Mouse (Mus musculus) liver, embryonic 15.5 days (tissue): ENCODE measurements around the gene Tmem171. TPM values are rescaled to one million over a fixed set of nuclear protein-coding genes. Genes with fewer than 3 reads are reported as not detected.

Experiments
- ATAC-seq: fragments of 200-750 bp; cut with Nextera tagmentation; 2 replicates; pipeline ENCODE4 v1.8.0; 2017; ENCODE audit warnings: moderate number of reproducible peaks, mild to moderate bottlenecking, moderate library complexity; ENCODE audit not compliant: insufficient read depth
- H3K27ac ChIP-seq: fragments of 300-500 bp; sonication (generic); replicated peaks from 2 replicates; pipeline ENCODE4 v1.5.1; 2015; ENCODE audit warnings: mild to moderate bottlenecking, inconsistent platforms
- H3K27me3 ChIP-seq: fragments of 300-500 bp; sonication (generic); 2 replicates; pipeline ENCODE4 v1.6.1; 2015; ENCODE audit warnings: mild to moderate bottlenecking, inconsistent platforms
- H3K36me3 ChIP-seq: fragments of 300-500 bp; sonication (generic); replicated peaks from 2 replicates; pipeline ENCODE4 v1.6.1; 2015; ENCODE audit warnings: moderate library complexity, mild to moderate bottlenecking, inconsistent platforms
- H3K4me1 ChIP-seq: fragments of 300-500 bp; sonication (generic); replicated peaks from 2 replicates; pipeline ENCODE4 v1.6.1; 2015; ENCODE audit warnings: inconsistent platforms
- H3K4me2 ChIP-seq: fragments of 300-500 bp; sonication (generic); 2 replicates; pipeline ENCODE4 v1.6.1; 2015; ENCODE audit warnings: moderate library complexity, mild to moderate bottlenecking, inconsistent platforms
- H3K4me3 ChIP-seq: fragments of 300-500 bp; sonication (generic); replicated peaks from 2 replicates; pipeline ENCODE4 v1.5.1; 2015; ENCODE audit warnings: mild to moderate bottlenecking, inconsistent platforms
- H3K9ac ChIP-seq: fragments of 300-500 bp; sonication (generic); 2 replicates; pipeline ENCODE4 v1.6.1; 2015; ENCODE audit warnings: moderate library complexity, mild to moderate bottlenecking, inconsistent platforms
- H3K9me3 ChIP-seq: fragments of 300-500 bp; sonication (generic); replicated peaks from 2 replicates; pipeline ENCODE4 v1.6.1; 2016; ENCODE audit warnings: inconsistent platforms
- WGBS: fragments of 180-500 bp; shearing (Covaris S2); methylation state at CpG from one replicate; pipeline ENCODE4 v1.1.7; 2015; ENCODE audit warnings: mixed read lengths; ENCODE audit not compliant: insufficient replicate concordance; 5-methylcytosine and 5-hydroxymethylcytosine counted together
- polyA plus RNA-seq: library from polyadenylated mRNA; unstranded; fragments of >200 nt; fragmentation: Nextera tagmentation; extraction: Ambion mirVana; gene quantifications from 2 replicates; pipeline ENCODE4 v1.2.1, GENCODE M21; 2015

The Tmem171 gene
- polyA plus RNA-seq, 1 experiment from 2014 or later = 0.15 TPM

GRCm38 (mm10) chr13:98638507-98639166 lies 56.0 kb downstream of the Tmem171 start:
- H3K36me3 ChIP-seq = no peaks in the 10 kb centered on the region
- WGBS = 55% methylated on average over 5 of the region's 5 CpGs
- no peak for ATAC-seq
- H3K9ac ChIP-seq = no peak overlapping the region
- no peak overlapping the region for H3K4me2 ChIP-seq
- no peak overlapping the region for H3K27ac ChIP-seq
- no peaks in the 10 kb centered on the region for H3K4me1 ChIP-seq
- no peak overlapping the region for H3K4me3 ChIP-seq
- no peaks in the 10 kb centered on the region for H3K9me3 ChIP-seq
- peaks cover 7% of the 10 kb centered on the region for H3K27me3 ChIP-seq

- no peaks in the 10 kb centered on the region for H3K36me3 ChIP-seq
- peaks cover 7% of the 10 kb centered on the region for H3K27me3 ChIP-seq
- no peaks in the 10 kb centered on the region for H3K9me3 ChIP-seq
- H3K27ac ChIP-seq = no peak within 1 kb of the TSS
- no peaks in the 10 kb centered on the region for H3K4me1 ChIP-seq
- ATAC-seq = no peak
- H3K4me3 ChIP-seq = no peak within 1 kb of the TSS
- no peak within 1 kb of the TSS for H3K9ac ChIP-seq
- WGBS = 79% methylated on average over 12 of the region's 12 CpGs
- H3K4me2 ChIP-seq = no peak within 1 kb of the TSS
Observed at GRCm38 (mm10) chr13:98637145-98637544, 57.5 kb downstream of the Tmem171 start, which contains the start of gene Tmem174. TSS of gene Tmem174 (minus strand) at chr13:98637410.

- Histone ChIP-seq H3K4me2 (no peak overlapping the region), H3K27me3 (peaks cover 7% of the 10 kb centered on the region), H3K9ac (no peak overlapping the region), H3K4me3 (no peak overlapping the region), H3K27ac (no peak overlapping the region), H3K9me3 (no peaks in the 10 kb centered on the region), H3K36me3 (no peaks in the 10 kb centered on the region), H3K4me1 (no peaks in the 10 kb centered on the region)
- WGBS = 46% methylated on average over 18 of the region's 18 CpGs
- no peak for ATAC-seq
Observed at GRCm38 (mm10) chr13:98636571-98636970, 58.1 kb downstream of the Tmem171 start.

Other genes starting within 250 kb of the Tmem171 start
- 0.69 and 1.3 TPM in 2 replicates for gene Gm10320, start 202.8 kb downstream of the Tmem171 start, polyA plus RNA-seq
- not detected in 2 replicates for gene Tmem174, start 57.4 kb downstream of the Tmem171 start, polyA plus RNA-seq
- gene Fcho2, start 120.6 kb upstream of the Tmem171 start, polyA plus RNA-seq = 25.5 and 28.0 TPM in 2 replicates
- gene Tnpo1, start 231.6 kb upstream of the Tmem171 start, polyA plus RNA-seq = 20.7 and 20.9 TPM in 2 replicates